Mouse (Mus musculus) brain, embryonic 18.5 days (tissue): ENCODE measurements around the gene Pomgnt2.

Source experiments
- DNase-seq: peaks from one replicate; pipeline ENCODE4 v3.0.0-alpha.2; 2012; ENCODE audit warnings: low read depth, low spot score

Pomgnt2 gene

DNA sequence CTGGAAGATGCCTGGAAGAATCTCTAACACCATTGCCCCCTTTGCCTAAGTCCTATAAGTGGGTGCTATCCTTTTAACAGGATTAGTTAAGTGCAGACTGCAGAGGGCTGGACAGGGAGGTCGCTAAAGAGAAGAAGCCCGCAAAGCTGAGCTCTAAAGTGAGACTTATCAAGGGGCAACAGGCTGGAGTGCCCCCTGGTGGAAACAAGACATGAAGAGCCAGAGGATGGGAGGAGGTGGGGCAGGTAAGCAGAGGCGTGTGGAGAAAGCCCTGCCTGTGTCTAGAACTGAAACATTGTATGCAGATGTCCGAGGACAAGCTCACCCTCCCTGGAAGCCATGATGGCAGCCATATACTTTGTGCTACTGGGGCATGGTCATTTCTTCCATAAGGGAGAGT is 16.7 kb upstream of the Pomgnt2 start:
- DNase-seq = no peak

GRCm38 (mm10) chr9:122012816-122013215 is 15.9 kb upstream of the Pomgnt2 start:
- no peak for DNase-seq

GRCm38 (mm10) chr9:122010751-122011150 is 13.8 kb upstream of the Pomgnt2 start:
- no peak for DNase-seq

DNA sequence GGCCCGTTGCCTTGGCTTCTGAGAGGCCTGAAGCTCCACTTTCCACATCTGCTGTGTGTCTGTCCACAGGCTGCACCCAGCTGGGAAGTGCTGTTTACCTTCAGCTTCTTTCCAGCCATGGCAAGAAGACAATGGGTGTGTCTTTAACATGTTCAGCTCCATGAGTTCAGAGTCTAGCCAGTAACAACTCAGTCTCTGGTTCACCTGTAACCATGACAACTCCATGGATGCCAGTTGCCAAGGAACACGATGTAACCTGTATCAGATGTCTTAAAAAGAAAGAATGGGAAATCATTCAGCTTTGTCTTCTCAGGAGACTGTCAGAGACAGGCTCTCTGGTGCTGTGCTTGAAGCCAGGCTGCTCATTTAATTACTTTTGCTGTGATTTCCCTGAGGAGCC is 12.0 kb upstream of the Pomgnt2 start:
- DNase-seq = no peak

- DNase-seq = no peak
Observed at GRCm38 (mm10) chr9:122006609-122007008, 9.7 kb upstream of the Pomgnt2 start.

- DNase-seq = no peak
Observed at GRCm38 (mm10) chr9:122006175-122006574, 9.3 kb upstream of the Pomgnt2 start.

DNA sequence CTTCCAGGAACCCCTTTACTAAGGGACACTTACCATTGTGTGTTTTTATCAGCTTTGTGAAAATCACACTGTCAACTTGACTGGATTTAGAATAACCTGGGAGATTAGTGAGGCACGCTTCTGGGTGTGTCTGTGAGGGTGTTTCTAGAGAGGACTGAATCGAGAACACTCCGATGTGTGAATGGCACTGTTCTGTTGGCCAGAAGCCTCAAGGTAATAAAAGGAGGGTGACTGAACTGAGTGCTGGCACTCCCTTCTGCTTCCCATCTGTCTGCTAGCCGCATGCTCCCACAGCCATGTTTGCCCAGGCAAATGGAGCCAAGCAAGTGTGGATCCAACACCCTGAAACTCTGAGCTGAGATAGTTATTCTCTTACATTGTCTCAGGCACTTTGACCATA is 1.1 kb upstream of the Pomgnt2 start:
- no peak for DNase-seq

DNA sequence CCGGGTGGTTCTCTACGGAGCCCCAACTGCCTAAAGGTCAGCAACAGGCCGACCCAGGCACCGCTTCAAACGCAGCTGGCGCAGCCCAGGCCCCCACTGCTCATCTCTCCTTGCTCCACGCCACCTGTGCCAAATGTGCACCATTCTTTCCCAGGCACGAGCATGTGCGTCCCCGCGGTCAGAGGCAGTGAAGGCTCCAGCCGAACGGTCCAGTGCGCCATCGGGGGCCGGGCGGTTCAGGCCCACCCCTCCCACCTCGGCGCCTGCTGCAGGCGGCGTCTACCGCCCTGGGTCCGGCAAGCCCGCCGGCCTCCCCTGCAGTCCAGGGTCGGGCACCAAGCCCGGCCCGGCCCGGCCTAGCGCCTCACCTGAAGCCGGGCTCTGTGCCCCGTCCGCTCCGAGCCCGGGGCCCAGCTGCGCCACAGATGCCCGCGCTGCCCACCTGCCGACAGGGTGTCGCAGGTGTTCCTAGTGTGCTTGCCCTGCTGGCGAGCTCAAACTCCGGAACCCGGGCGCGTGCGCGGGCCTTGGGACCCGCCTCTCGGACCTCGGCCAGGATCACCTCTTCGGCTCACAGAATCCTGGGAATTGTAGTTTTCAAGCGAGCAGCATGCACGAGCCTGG is 1.3 kb downstream of the Pomgnt2 start:
- peak; percentile 72 for DNase-seq

GRCm38 (mm10) chr9:121995077-121995476 is 1.8 kb downstream of the Pomgnt2 start:
- DNase-seq = no peak

DNA sequence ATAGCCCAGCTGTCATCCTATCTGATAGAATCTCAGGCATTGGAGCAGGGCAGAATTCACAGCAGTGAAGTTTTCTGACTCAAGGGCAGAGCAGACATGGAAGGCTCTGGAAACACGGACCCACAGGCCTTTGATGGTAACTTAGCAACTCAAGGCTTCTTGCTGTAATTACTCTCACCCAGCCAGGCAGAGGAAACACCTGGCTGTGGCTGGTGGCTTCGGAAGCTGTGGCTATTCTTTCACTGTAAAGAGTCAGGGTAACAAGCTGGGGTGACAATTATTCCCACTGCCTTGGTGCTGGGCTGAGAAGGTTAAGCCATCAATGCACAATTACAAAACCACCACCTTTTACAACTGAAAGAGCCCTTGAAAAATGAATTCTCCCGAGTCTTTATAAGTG is 3.9 kb downstream of the Pomgnt2 start:
- DNase-seq = no peak

GRCm38 (mm10) chr9:121991041-121991440 is 5.9 kb downstream of the Pomgnt2 start:
- no peak for DNase-seq

DNA sequence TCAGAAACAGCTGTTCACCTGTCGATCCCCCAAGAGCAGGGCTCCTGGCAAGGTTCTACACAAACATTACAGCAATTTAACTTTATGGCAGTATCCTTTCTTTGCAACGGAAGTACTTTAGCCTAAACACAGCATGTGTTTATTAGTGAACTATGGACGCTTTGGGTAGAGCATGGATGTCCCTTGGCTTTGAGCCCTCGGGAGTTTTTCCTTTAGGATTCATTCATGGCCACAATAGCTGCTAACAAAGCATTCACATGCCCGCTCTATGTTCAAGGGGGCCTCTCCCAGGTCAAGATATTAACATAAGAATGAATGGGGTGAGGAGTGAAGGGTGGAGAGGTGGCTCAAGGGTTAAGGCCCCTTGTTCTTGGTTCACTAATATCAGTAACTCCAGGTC is 7.4 kb downstream of the Pomgnt2 start:
- DNase-seq = no peak

DNA sequence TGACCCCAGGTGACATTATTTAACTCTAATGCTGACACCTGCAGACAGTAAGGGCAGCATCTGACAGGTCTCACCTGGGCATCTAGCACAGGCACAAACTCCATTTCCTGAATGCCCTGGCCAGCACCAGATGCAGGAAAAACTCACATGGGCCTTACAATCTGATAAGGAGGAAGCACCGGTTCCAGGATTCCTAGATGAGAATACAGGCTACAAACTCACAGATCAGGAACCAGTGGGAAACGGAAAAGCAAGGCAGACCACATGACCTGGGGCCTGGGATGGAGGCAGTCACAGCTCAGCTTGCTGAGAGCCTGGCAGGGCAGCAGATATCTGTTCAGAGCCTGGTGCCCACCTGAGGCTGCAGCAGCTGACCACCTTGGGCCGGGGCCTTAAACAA is 8.0 kb downstream of the Pomgnt2 start:
- no peak for DNase-seq

DNA sequence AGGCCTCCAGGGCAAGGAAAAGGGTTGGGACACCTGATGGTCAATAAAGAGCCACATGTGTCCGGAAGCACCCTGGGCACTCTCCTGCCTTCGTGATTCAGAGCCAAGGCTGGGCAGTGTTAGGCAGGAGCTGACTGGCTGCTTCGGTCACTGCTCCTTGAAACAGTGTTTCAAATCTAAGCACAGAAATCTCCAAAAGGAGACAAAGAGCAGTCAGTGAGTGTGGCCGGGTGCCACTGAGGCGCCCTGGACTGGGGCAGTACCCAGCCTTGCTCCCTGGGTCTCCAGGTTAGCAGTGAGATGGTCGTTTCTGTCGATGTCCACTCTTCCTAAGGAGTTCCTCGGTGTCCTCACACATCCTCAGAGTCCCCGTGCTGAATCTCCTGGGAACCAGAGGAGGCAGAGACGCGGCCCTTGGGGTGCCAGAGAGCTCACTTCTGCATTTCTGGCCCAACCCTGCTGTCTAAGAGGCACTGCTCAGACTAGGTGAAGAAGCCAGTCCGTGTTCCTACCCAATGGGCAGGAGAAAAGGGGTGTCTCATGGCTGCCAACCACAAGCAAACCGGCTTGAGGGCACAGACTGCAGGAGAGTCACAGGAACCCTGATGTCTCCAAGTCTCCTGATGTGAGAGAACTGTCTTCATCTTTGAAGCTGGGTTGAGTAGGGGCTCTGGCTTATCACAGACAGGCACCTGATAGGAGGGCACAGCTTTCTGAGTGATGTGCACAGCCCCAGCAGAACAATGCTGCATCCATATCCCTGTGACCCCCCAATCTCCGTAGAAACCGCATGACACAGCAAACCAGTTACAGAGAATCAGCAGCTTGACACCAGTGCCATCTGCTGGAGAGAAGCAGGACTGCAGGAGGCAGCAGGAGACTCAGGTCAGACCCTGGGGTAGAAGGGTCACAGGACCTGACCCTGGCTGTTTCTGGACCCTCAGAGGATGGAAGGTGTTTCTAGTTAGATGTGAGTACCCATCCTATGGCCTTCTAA is 12.1 kb downstream of the Pomgnt2 start:
- DNase-seq = no peak

DNA sequence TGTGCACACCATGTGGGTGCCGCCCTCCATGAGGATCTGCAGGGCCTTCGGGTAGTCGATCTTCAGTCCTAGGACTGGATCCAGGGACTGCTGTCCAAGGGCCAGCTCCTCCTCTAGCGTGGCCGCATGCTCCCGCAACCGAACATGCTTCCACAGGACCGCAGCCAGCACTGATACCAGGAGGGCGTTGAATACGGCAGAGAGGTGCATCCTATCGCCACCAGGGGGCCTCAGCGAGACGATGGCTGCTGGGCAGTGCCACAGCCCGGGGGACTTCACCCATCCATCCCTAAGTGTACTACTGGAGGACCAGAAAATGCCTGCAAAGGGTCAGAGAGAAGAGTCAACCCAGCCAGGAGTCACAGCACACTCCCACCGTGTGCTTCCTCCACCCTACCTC is 13.4 kb downstream of the Pomgnt2 start:
- DNase-seq = no peak

- no peak for DNase-seq
Observed at GRCm38 (mm10) chr9:121982665-121983064, 14.2 kb downstream of the Pomgnt2 start.

DNA sequence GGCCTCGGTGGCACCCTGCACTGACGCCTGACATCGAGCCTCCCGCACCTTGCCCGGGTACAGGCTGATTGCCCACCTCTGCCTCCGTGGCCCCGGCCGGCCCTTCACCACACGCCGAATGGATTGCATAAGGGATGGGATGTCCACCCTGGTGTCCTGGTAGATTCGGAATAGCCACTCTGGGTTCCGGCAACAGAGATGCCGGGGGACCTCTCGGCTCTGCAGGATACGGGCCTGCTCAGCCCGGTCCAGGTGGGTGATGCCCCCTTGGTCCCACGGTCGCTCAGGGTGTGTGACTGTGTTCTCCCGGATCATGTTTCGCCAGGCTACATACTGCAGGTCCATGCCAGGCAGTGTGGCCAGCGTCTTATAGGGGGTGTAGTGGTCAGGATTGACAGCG is 14.7 kb downstream of the Pomgnt2 start:
- DNase-seq = no peak

DNA sequence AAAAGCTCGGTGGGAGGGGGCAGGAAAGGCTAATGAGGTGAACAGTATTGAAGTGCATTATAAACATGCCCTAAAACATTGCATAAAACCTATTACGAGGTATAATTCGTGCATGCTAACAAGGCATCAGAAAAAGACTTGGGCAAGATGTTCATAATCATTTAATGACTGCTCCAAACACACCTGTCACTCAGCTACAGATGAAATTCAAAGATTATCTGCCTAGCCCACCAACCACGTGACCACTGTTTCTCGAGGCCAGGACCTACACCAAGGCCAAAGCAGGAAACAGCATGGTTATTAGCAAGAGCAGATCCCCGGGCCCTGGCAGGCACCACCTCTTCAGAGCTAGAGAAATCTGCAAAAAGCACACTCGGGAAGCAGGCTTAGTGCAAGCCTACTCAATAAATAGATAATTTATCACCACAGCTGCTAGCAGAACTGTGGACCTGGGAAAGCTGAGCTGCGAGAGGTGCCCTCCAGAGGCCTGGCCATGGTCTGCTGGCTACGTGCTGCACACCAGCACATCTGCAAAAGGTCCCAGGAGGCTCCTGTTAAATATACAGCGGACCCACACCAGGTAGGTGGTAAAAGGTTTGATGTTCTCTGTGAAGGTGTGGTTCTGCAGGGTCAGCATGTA is 15.3 kb downstream of the Pomgnt2 start:
- DNase-seq = no peak

- DNase-seq = no peak
Observed at GRCm38 (mm10) chr9:121981046-121981445, 15.9 kb downstream of the Pomgnt2 start.

DNA sequence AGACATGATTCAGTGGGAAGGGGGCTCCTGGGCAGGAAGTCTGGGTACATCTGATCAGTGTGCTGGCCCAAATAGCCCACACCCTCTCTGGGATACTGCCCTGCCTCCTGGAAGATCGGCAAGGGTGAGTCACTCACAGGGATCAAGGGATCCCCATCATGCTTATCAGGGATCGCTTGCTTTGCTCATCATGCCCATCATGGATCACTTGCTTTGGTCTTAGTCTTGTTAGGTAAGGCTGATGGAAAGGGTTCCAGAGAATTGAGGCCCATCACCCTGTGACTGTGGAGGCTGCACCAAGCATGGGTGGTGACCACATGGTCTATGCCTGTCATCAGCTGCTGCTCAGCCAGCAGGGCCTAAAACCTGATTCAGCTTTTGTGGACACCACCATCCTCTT is 21.6 kb downstream of the Pomgnt2 start:
- no peak for DNase-seq

GRCm38 (mm10) chr9:121974141-121974986 is 22.5 kb downstream of the Pomgnt2 start:
- no peak for DNase-seq

DNA sequence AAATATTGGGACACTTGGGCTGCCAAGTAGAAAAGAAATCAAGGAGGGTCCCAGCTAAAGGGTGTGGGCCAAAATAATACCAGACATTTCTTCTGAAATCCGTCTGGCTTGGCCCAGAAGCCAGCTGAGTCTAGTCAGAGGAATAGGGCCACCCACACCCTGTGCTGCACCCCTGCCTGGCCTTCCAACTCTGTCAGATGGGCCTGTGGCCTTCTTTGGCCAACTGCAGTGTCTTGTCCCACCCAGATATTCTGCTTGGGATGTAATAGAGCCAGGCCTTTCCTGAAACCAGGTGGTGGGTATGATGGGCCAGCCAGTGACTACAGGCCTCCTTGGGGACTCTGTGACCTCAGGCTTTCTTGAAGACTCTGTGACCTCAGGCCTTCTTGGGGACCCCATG is 23.7 kb downstream of the Pomgnt2 start:
- DNase-seq = no peak
